Mouse (Mus musculus): ENCODE measurements at regions not wholly inside any gene's neighbourhood (a gene's known extent, or its start where the extent isn't known, plus 50 kb on each side); places are given as distances from the start of the nearest gene placed in this dataset.

GRCm38 (mm10) chr7:55519579-55519978, 248.4 kb upstream of the Siglech start:
- TF ChIP-seq POLR2A (IDR thresholded peaks at IDR 0.05; ENCODE audit: borderline replicate concordance, extremely low read depth, insufficient read depth, insufficient read length, poor library complexity, severe bottlenecking) (no peak), CTCF (IDR thresholded peaks at IDR 0.05; ENCODE audit: borderline replicate concordance, extremely low read depth, insufficient read depth, insufficient read length) (no peak)
